Mouse (Mus musculus) midbrain, embryonic 11.5 days (tissue): ENCODE measurements around the gene Fam20a. TPM values are rescaled to one million over a fixed set of nuclear protein-coding genes. Genes with fewer than 3 reads are reported as not detected.
A peak's percentile ranks its signal among the peaks of the same experiment; 100 is the strongest.

Experiments
- ATAC-seq: fragments of 200-750 bp; cut with Nextera tagmentation; 2 replicates; pipeline ENCODE4 v1.8.0; 2017; ENCODE audit warnings: moderate TSS enrichment, moderate library complexity; ENCODE audit not compliant: low FRiP score
- DNase-seq: peaks from one replicate; pipeline ENCODE4 v3.0.0; 2015; ENCODE audit warnings: low spot score; ENCODE audit errors: missing footprints
- H3K27ac ChIP-seq: fragments of 300-500 bp; sonication (generic); 2 replicates; pipeline ENCODE4 v1.5.1; 2014; ENCODE audit warnings: low read depth, low read length
- H3K27me3 ChIP-seq: fragments of 300-500 bp; sonication (generic); 2 replicates; pipeline ENCODE4 v1.6.1; 2014; ENCODE audit warnings: mild to moderate bottlenecking, low read length, moderate library complexity, mixed read lengths; ENCODE audit not compliant: control insufficient read depth, insufficient read depth
- H3K36me3 ChIP-seq: fragments of 300-500 bp; sonication (generic); 2 replicates; pipeline ENCODE4 v1.6.1; 2014; ENCODE audit warnings: mild to moderate bottlenecking, low read length, moderate library complexity, mixed read lengths; ENCODE audit not compliant: control insufficient read depth, insufficient read depth
- H3K4me1 ChIP-seq: fragments of 300-500 bp; sonication (generic); 2 replicates; pipeline ENCODE4 v1.6.1; 2014; ENCODE audit warnings: low read length; ENCODE audit not compliant: control insufficient read depth, insufficient read depth
- H3K4me2 ChIP-seq: fragments of 300-500 bp; sonication (generic); 2 replicates; pipeline ENCODE4 v1.6.1; 2014; ENCODE audit warnings: mild to moderate bottlenecking, moderate library complexity
- H3K4me3 ChIP-seq: fragments of 300-500 bp; sonication (generic); 2 replicates; pipeline ENCODE4 v1.5.1; 2014; ENCODE audit warnings: low read depth, low read length
- H3K9ac ChIP-seq: fragments of 300-500 bp; sonication (generic); 2 replicates; pipeline ENCODE4 v1.6.1; 2014; ENCODE audit warnings: low read length
- H3K9me3 ChIP-seq: fragments of 300-500 bp; sonication (generic); 2 replicates; pipeline ENCODE4 v1.6.1; 2016; ENCODE audit warnings: low read length; ENCODE audit not compliant: control insufficient read depth
- WGBS: fragments of 180-500 bp; shearing (Covaris S2); extraction: QIAGEN DNeasy Blood & Tissue Kit; methylation state at CpG from one replicate; pipeline ENCODE4 v1.1.7; 2014; 5-methylcytosine and 5-hydroxymethylcytosine counted together
- polyA plus RNA-seq: library from polyadenylated mRNA; unstranded; fragments of >200 nt; fragmentation: Nextera tagmentation; extraction: Ambion mirVana; gene quantifications from 2 replicates; pipeline ENCODE4 v1.2.1, GENCODE M21; 2014

Fam20a gene
- polyA plus RNA-seq, 1 experiment from 2014 or later = 1.9 TPM

GRCm38 (mm10) chr11:109649206-109649605, 72.9 kb downstream of the Fam20a start, which contains the start of gene Prkar1a:
TSS of gene Prkar1a (plus strand) at chr11:109649405.
- Histone ChIP-seq H3K4me3 (peak within 1 kb of the TSS; percentile 99), H3K36me3 (no peaks in the 10 kb centered on the region; the same call in 1 of the 2 replicates), H3K4me1 (peaks cover 15% of the 10 kb centered on the region), H3K4me2 (peak within 1 kb of the TSS; percentile 88), H3K9me3 (no peaks in the 10 kb centered on the region), H3K9ac (peak within 1 kb of the TSS; percentile 97), H3K27ac (peak within 1 kb of the TSS; percentile 94), H3K27me3 (no peaks in the 10 kb centered on the region; the same call in 1 of the 2 replicates)
- WGBS = 42% methylated on average over 8 of the region's 8 CpGs
- ATAC-seq (no peak), DNase-seq (no peak)

- ATAC-seq (no peak), DNase-seq (no peak)
- Histone ChIP-seq H3K9me3 (no peaks in the 10 kb centered on the region), H3K4me1 (peaks cover 15% of the 10 kb centered on the region), H3K27me3 (no peaks in the 10 kb centered on the region; the same call in 1 of the 2 replicates), H3K4me2 (no peak overlapping the region), H3K4me3 (no peak overlapping the region), H3K36me3 (no peaks in the 10 kb centered on the region; the same call in 1 of the 2 replicates), H3K9ac (no peak overlapping the region), H3K27ac (no peak overlapping the region)
- 59% methylated on average over 7 of the region's 7 CpGs for WGBS
Measured at GRCm38 (mm10) chr11:109648510-109648909, 73.6 kb downstream of the Fam20a start.

GRCm38 (mm10) chr11:109641498-109642222, 80.4 kb downstream of the Fam20a start:
- ATAC-seq = no peak
- WGBS = 81% methylated on average over 5 of the region's 5 CpGs
- no peak overlapping the region for H3K27ac ChIP-seq

GRCm38 (mm10) chr11:109635871-109636395, 86.1 kb downstream of the Fam20a start:
- H3K27me3 ChIP-seq = no peaks in the 10 kb centered on the region
- no peaks in the 10 kb centered on the region for H3K36me3 ChIP-seq
- H3K9ac ChIP-seq = no peak overlapping the region
- ATAC-seq (no peak), DNase-seq (no peak)
- H3K4me2 ChIP-seq = no peak overlapping the region
- H3K4me3 ChIP-seq = no peak overlapping the region
- H3K9me3 ChIP-seq = no peaks in the 10 kb centered on the region
- no peaks in the 10 kb centered on the region for H3K4me1 ChIP-seq
- 84% methylated on average over 6 of the region's 6 CpGs for WGBS
- no peak overlapping the region for H3K27ac ChIP-seq

More at GRCm38 (mm10) chr11:109641498-109642222, 80.4 kb downstream of the Fam20a start:
- Histone ChIP-seq H3K36me3 (no peaks in the 10 kb centered on the region), H3K4me3 (no peak overlapping the region), H3K9ac (no peak overlapping the region), H3K4me2 (no peak overlapping the region), H3K4me1 (no peaks in the 10 kb centered on the region), H3K27me3 (no peaks in the 10 kb centered on the region), H3K9me3 (no peaks in the 10 kb centered on the region)
- DNase-seq = no peak

GRCm38 (mm10) chr11:109634928-109635327, 87.2 kb downstream of the Fam20a start:
- Histone ChIP-seq H3K4me2 (no peak overlapping the region), H3K4me1 (no peaks in the 10 kb centered on the region), H3K9ac (no peak overlapping the region), H3K36me3 (no peaks in the 10 kb centered on the region), H3K27me3 (no peaks in the 10 kb centered on the region), H3K27ac (no peak overlapping the region), H3K9me3 (no peaks in the 10 kb centered on the region), H3K4me3 (no peak overlapping the region)
- 82% methylated on average over 9 of the region's 9 CpGs for WGBS
- no peak for DNase-seq
- ATAC-seq = no peak

GRCm38 (mm10) chr11:109629021-109629521, 93.0 kb downstream of the Fam20a start:
- no peaks in the 10 kb centered on the region for H3K27me3 ChIP-seq
- no peak for ATAC-seq
- no peaks in the 10 kb centered on the region for H3K9me3 ChIP-seq
- H3K4me1 ChIP-seq = no peaks in the 10 kb centered on the region
- WGBS = 82% methylated on average over 10 of the region's 10 CpGs
- H3K36me3 ChIP-seq = no peaks in the 10 kb centered on the region
- no peak overlapping the region for H3K9ac ChIP-seq
- no peak overlapping the region for H3K4me3 ChIP-seq
- H3K4me2 ChIP-seq = no peak overlapping the region
- H3K27ac ChIP-seq = no peak overlapping the region
- DNase-seq = peak; percentile 59

GRCm38 (mm10) chr11:109628099-109628498, 94.0 kb downstream of the Fam20a start:
- Histone ChIP-seq H3K27me3 (no peaks in the 10 kb centered on the region), H3K27ac (no peak overlapping the region), H3K9ac (no peak overlapping the region), H3K36me3 (no peaks in the 10 kb centered on the region), H3K4me2 (no peak overlapping the region), H3K4me1 (no peaks in the 10 kb centered on the region), H3K4me3 (no peak overlapping the region), H3K9me3 (no peaks in the 10 kb centered on the region)
- no peak for ATAC-seq
- peak; percentile 69 for DNase-seq
- 92% methylated on average over 3 of the region's 3 CpGs for WGBS

- H3K4me1 ChIP-seq = no peaks in the 10 kb centered on the region
- H3K9ac ChIP-seq = no peak overlapping the region
- H3K36me3 ChIP-seq = no peaks in the 10 kb centered on the region
- no peak for ATAC-seq
- H3K27ac ChIP-seq = no peak overlapping the region
- WGBS = 82% methylated on average over 4 of the region's 4 CpGs
- H3K9me3 ChIP-seq = no peaks in the 10 kb centered on the region
- no peak for DNase-seq
- H3K27me3 ChIP-seq = no peaks in the 10 kb centered on the region
- no peak overlapping the region for H3K4me2 ChIP-seq
- H3K4me3 ChIP-seq = no peak overlapping the region
Measured at GRCm38 (mm10) chr11:109627648-109628047, 94.4 kb downstream of the Fam20a start.

GRCm38 (mm10) chr11:109623238-109623637, 98.8 kb downstream of the Fam20a start:
- WGBS = 91% methylated on average over 7 of the region's 7 CpGs
- H3K4me1 ChIP-seq = no peaks in the 10 kb centered on the region
- no peaks in the 10 kb centered on the region for H3K9me3 ChIP-seq
- no peak overlapping the region for H3K9ac ChIP-seq
- no peak overlapping the region for H3K4me3 ChIP-seq
- no peaks in the 10 kb centered on the region for H3K27me3 ChIP-seq
- H3K36me3 ChIP-seq = no peaks in the 10 kb centered on the region
- no peak overlapping the region for H3K27ac ChIP-seq
- DNase-seq (no peak), ATAC-seq (no peak)
- H3K4me2 ChIP-seq = no peak overlapping the region
